Mouse (Mus musculus) left cerebral cortex, postnatal 10 days (tissue): Measurements from ENCODE around the gene Hist1h1c. TPM values are rescaled to one million over a fixed set of nuclear protein-coding genes. Genes with fewer than 3 reads are reported as not detected.
"Not testable (repeated sequence)": the region's sequence is repeated elsewhere in the genome, so short reads cannot be mapped to it uniquely, and the experiment has no call there.

Experiments used
- DNase-seq, 2 experiments: peaks; one replicate each; pipeline ENCODE4 v3.0.0; 2021 to 2022; ENCODE audit warnings: low spot score in 2 of 2, mixed read lengths in 1 of 2; ENCODE audit errors: extremely low spot score in 1 of 2
- intact Hi-C: fragments of 180-260 bp; cut with DNase I; formaldehyde crosslinking; loops from one replicate; pipeline ENCODE4 v1.15.1; 2025
- total RNA-seq, 2 experiments: library from RNA; stranded (reverse); gene quantifications; 2 replicates each; pipeline ENCODE4 v1.2.3; 2021

The Hist1h1c gene
- 10 to 100 TPM; 75.9 to 81.0 TPM for total RNA-seq

DNA sequence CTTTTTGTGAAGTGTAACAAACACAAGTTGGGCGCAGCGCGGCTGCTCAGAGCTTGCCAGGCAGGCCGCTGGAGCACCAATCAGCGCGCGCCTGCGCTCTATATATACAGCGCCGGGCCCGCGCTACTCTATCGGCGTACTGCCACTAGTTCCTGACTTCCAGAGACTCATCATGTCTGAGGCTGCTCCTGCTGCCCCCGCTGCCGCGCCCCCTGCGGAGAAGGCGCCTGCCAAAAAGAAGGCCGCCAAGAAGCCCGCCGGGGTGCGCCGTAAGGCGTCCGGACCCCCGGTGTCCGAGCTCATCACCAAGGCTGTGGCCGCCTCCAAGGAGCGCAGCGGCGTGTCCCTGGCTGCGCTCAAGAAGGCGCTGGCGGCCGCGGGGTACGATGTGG is at the start of gene Hist1h1c:
Hist1h1c (plus strand) TSS at position 132 of the 392 bp plus-strand sequence.
- peak; percentile 84 to 94 for DNase-seq
- intact Hi-C loops = loop anchor here (2.0 to 10.0 kb wide), 3 partner anchors 40 to 1694 kb away; partner anchors contain the start of genes Hist1h2ag, Hist1h2bj, Hist1h4c and Hist1h4d

DNA sequence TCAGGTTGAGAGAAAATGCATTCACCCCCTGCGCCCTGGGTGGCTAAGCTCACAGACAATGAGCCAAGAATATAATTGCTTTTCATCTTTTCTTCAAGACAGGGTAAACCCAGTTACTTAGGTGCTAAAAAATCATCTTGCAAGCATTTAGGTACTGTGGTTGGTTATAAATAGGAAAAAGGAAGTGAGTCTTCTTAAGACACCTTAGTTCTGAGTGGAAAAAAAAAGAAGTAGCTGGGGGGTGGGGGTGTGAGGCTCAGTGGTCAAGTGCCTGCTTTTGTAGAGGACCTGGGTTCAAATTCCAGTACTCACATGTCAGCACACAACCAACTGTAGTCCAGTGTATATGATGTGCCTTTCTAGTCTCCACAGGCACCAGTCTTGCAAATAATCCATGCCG is 49.7 kb upstream of the Hist1h1c start:
- no peak for DNase-seq
- intact Hi-C loops = no loop called here

DNA sequence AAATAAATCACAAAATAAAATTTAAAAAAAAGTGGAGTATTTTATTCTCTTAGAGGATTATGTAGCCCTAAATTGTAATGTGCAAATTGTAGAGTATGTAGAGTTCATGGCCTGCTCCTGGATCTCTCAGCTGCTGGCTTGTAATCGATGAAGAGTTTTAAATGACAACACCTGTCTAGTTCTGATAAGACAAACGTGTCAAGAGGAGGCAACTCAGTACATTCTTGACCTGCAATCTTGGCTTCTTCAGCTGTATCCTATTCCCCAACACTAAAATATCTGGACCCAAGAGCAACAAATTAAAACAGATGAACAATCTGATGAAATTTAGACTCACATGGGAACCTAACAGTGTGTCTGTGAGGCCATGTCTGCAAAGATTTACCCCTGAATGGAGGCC is 49.1 kb upstream of the Hist1h1c start:
- intact Hi-C loops = no loop called here
- DNase-seq = no peak

DNA sequence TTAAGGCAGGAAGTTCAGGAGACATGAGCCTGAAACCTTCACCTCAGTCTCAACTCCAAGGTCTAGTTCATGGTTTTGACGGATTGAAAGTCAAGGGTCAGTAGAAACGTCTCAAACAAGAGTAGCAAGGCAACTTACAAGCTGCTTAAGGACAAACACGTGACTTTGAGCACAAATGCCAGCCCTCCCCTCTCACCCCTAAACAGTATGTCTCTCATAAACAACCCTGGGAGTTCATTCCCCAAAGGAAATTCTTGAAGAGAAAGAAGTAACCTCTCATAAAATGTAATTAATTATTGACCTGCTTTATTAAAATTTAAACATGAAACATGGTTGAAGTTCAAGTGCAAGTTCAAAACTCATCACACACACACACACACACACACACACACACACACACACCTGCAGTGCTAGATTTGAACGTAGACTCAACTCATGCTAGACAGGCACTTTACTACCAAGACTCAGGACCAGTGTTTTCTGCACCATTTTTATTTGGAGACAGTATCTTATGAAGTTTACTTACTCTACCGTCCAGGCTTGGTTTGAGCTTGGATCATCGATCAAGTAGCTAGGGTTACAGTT is 44.7 kb upstream of the Hist1h1c start:
- intact Hi-C loops = loop anchor here (10.0 kb wide), 1 partner anchor 1649 kb away; the partner anchor contains the start of genes Hist1h2ag, Hist1h2bj and Hist1h4i
- DNase-seq = no peak

DNA sequence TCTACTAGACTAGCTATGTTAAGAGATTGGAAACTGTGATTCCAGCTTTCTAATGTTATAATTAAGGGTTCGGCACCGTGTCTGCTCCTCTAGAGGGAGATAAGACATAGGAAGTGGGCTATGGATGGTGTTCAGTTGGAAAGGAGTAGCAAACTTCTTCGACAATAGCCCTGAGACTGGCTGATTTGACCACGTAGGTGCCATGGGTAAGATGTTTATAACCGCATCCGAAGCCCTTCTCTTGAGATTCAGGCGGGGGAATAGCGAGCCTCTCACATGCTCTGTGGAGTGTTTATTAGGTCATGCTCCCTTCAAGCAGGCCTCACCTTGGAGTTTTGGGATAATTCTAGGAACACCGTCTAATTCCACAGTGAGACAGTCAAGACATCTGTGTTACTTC is 43.7 kb upstream of the Hist1h1c start:
- intact Hi-C loops = loop anchor here (10.0 kb wide), 1 partner anchor 1650 kb away; the partner anchor contains the start of genes Hist1h2ag, Hist1h2bj and Hist1h4i

DNA sequence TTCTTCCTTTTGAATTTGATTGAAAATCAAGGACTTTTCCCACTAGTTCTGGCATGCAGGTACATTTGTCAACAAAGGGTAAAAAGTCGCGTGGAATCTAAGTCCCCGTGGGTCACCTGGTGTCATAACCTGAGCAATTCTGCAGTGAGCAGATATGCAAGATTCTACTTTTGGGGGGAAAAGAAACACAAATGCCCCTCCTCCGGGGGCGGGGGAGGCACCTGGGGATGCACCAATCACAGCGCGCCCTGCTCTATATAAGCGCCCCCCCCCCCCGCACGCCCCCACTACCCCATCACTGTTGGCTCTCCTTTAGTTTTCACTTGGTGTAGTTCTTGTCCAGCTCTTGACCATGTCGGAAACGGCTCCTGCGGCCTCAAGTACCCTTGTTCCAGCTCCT is 43.1 kb upstream of the Hist1h1c start, which contains the start of gene Hist1h1t:
Hist1h1t (plus strand) TSS at position 301 of the 400 bp plus-strand sequence.
- intact Hi-C loops = loop anchor here (10.0 kb wide), 1 partner anchor 1651 kb away; the partner anchor contains the start of genes Hist1h2ag, Hist1h2bj and Hist1h4i
- DNase-seq = no peak

More for the DNA sequence above, 43.7 kb upstream of the Hist1h1c start:
- DNase-seq = no peak

DNA sequence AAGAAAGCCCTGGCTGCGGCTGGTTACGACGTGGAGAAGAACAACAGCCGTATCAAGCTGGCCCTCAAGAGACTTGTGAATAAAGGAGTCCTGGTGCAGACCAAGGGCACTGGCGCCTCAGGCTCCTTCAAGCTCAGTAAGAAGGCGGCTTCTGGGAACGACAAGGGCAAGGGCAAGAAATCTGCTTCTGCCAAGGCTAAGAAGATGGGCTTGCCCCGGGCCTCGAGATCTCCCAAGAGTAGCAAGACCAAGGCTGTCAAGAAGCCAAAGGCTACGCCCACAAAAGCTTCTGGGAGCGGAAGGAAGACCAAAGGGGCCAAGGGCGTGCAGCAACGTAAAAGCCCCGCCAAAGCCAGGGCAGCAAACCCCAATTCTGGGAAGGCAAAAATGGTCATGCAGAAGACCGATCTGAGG is 42.5 kb upstream of the Hist1h1c start:
- intact Hi-C loops = loop anchor here (10.0 kb wide), 1 partner anchor 1651 kb away; the partner anchor contains the start of genes Hist1h2ag, Hist1h2bj and Hist1h4i
- peak in 1 of 2 experiments; percentile 49 for DNase-seq

DNA sequence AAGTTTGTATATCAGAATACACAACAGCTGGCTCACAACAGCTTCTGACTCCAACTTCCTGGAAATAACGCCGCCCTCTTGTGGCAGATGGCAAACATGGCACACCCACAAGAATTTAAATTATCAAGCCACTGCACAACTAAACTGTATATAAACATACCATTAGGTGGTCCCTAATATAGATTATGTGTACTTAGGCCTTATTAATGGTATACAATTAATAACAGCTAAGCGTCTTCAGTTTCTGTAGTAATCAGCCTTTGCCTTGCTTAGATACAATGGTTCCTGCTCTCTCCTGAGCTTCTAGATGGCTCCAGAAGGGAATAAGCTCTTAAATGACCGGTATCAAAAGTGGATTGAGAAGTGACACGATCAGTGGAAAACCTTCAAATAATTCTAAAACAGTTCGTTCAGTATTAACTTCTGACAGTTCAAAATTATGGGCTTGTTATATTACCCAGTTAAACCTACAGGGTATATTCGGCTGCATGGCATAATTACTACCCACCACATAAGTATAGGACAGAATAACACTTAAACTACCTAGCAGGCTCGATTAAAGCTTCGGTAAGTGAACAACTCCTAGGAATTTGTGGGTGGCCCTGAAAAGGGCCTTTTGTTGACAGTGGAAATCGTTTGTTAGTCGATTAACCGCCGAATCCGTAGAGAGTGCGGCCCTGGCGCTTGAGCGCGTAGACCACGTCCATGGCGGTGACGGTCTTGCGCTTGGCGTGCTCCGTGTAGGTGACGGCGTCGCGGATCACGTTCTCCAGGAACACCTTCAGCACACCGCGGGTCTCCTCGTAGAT is 40.9 kb upstream of the Hist1h1c start:
- DNase-seq = peak in 1 of 2 experiments; percentile 71
- intact Hi-C loops = loop anchor here (1.0 to 10.0 kb wide), 3 partner anchors 13 to 1653 kb away; partner anchors contain the start of genes Hist1h1c, Hist1h2ag, Hist1h2bc and Hist1h2bj

DNA sequence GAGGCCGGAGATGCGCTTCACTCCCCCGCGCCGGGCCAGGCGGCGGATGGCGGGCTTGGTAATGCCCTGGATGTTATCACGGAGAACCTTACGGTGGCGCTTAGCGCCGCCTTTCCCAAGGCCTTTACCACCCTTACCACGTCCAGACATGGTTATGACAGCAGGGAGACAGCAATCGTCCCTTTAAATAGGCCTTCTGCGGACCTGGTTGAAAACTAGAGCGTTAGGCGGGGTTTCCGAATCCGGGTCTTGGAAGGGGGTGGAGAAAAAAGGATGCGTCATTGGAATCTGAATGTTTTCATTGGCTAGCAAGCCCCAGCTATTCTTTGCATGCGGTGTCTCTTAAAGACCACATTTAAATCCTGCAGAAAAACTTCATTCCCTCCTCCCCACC is 40.3 kb upstream of the Hist1h1c start, which contains the start of gene Hist1h4c:
Hist1h4c (minus strand) TSS at position 155 of the 394 bp plus-strand sequence.
- intact Hi-C loops = loop anchor here (1.0 to 10.0 kb wide), 3 partner anchors 14 to 1653 kb away; partner anchors contain the start of genes Hist1h1c, Hist1h2ag, Hist1h2bc and Hist1h2bj
- DNase-seq = peak; percentile 96 to 99

DNA sequence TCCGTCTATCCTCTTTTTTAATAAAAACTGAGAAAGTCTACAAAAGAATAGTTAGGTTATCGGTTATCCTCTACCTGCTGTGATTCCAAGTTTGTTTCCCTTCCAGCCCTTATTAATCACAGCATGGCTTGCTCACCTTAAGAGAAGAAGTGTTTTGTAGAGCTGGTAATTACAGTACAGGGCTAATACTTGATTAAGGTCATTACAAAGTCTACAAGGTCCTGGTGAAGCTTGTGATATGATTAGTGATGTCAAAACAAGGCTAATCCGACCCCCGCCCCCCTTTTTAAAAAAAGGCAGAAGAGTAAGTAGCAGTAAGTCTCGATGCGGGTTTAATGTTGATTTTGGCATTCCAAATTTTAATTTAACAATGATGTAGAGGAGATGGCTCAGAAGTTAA is 39.6 kb upstream of the Hist1h1c start:
- intact Hi-C loops = loop anchor here (1.0 to 10.0 kb wide), 3 partner anchors 15 to 1654 kb away; partner anchors contain the start of genes Hist1h1c, Hist1h2ag, Hist1h2bc and Hist1h2bj
- DNase-seq = no peak

DNA sequence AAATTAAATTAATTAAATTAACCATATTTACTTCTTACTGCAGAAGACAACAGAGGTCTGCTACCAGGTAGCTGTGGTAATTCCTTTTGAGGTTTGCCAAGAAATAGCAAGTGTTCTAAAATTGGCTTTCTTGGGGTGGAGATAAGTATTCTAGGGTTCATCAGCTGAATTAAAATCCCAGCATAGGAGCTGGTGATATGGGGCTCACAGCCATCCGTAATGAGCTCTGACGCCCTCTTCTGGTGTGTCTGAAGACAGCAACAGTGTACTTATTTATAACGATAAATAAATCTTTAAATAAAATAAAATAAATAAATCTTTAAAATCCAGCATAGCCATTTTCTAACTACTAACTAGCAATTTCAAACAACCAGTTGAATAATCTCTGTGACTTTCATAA is 38.8 kb upstream of the Hist1h1c start:
- DNase-seq = no peak
- intact Hi-C loops = loop anchor here (2.0 to 10.0 kb wide), 2 partner anchors 39 to 1655 kb away; partner anchors contain the start of genes Hist1h1c, Hist1h2ag, Hist1h2bj and Hist1h4i

DNA sequence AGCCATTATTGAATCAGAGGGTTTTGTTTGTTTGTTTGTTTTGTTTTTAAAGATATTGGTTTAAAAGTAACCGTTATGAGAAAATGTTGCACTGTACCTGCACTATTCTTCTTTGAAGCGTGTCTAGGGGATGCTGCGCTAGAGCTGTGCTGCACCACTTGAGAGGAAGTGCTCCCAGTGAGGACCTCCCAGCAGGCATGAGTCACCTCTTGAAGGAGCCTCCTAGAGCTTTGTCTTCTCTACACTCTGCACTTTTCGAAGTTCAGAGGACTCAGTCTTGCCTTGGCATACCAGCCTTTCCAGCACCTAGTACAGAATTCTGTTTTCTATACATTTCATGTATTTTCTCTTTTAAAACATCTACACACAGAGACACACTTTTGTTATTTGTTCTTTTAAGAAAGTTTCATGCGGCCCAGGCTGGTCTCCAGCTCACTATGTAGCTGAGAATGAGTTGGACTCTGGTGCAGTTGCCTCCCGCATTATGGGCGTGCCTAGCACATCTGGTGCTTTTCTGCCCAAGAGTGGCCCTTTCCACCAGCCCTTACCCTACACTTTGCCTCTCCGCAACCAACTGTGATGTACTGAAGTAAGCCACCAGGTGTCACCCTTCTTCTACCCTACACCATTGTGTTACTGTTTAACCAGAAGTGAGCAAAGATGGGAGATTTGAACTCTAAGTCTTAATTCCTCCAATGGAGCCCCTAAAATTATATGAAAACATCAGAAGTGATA is 37.7 kb upstream of the Hist1h1c start:
- peak; percentile 70 for DNase-seq
- intact Hi-C loops = loop anchor here (1.0 kb wide), 1 partner anchor 31 kb away; no protein-coding TSS in a partner anchor

DNA sequence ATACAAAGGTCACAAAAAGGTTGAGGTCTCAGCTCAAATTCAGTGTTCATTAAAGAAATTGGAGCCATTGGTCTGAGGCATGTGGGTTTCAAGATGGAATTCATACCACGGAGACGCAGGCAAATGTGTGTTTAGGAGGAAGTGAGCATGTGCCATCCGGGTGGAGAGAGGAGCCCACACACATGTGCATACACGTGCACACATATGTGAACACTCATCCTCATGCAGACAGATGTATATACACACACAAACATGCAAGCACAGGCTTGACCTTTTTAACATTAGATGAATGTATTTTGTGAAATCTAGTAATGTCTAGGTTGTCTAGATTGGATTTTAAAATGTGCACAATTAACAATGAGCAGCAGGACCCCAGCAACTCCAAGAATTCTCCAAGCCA is 36.4 kb upstream of the Hist1h1c start:
- DNase-seq = no peak
- intact Hi-C loops = no loop called here

DNA sequence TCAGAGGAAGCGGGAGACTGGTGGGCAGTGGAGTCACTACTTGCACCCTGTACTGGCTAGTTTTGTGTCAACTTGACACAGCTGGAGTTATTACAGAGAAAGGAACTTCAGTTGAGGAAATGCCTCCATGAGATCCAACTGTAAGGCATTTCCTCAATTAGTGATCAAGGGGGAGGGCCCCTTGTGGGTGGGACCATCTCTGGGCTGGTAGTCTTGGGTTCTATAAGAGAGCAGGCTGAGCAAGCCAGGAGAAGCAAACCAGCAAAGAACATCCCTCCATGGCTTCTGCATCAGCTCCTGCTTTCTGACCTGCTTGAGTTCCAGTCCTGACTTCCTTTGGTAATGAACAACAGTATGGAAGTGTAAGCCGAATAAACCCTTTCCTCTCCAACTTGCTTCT is 35.8 kb upstream of the Hist1h1c start:
- DNase-seq, intact Hi-C loops: not testable (repeated sequence)

DNA sequence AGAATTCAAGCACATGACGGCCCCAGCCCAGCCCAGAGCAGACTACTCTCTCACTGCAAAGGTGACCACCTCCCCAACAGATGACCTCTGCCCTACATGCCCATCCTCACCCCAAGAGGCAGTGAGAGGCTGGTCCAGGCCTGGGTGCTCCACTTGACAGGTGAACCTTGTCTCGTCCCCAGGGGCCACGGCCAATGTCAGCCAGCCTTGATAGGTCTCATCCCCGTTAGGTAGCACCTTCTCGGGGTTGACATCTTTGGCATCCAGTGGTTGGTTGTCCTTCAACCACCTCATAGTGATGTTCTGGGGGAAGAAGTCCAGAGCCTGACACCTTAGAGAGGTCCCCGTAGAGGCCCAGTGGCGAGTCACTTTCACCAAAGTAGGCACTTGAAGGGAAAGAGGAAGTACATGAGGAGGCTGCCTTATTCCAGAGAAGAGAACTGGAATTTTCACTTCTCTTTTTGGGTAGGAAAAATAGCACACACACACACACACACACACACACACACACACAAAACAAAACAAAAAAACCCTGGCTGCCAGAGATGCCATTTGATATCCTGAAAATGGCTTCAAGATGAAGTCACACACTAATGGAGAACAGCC is 32.8 kb upstream of the Hist1h1c start:
- intact Hi-C loops = no loop called here
- DNase-seq = no peak

DNA sequence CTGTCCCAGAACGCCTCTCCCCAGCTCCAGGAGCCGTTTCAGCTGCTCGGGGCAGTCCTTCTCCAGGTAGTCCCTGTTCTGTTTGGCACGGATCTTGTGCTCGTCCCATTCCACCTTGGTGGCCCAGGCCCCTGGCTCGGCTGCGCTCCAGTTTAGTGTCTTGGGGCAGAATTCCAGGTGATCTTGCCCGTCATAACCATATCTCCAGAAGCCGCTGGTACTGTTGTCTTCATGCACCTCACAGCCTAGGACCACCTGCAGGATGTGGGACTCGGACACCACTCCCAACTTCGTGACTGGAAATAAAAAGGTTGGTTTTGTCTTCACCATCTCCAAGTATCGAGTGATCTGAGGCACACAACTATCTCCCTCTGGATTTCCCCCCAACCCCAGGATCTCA is 31.8 kb upstream of the Hist1h1c start:
- no peak for DNase-seq
- intact Hi-C loops = no loop called here

DNA sequence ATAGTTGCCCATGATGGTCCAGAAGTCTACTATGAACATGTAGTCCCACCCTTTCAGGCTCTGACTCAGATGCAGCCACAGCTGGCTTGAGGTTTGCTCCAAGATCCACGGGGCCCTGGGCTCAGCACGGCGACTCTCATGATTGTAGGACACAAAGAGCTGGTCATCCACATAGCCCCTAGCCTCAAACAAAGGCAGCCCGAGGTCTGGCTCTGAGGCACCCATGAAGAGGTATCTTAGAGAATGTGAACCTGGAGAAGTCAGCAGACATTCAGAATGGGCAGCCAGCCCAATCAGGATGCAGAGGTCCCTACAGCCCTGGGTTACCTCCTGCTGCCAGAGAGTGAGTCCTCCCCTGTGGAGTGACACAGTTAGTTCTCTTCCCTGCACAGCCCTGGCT is 30.6 kb upstream of the Hist1h1c start:
- intact Hi-C loops = no loop called here
- no peak for DNase-seq

DNA sequence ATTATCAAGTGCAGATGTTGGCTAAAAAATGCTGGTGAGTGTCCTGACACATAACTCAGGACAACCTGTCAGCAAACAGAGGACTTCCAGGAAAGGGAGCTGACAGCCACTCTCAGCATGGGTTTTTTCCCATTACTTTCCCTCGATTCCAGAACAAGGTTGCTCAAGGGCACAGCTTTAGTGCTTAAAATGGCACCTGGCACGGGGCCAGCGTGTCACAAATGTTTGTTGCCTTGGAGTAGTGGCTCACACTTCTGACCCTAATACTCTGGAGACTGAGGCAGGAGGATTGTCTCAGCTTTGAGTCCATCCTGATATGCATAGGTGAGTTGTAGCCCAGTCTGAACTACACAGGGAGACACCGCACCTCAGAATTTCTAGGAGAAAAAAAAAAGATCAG is 30.0 kb upstream of the Hist1h1c start:
- DNase-seq = no peak
- intact Hi-C loops = no loop called here
